In the genomic region with DNA sequence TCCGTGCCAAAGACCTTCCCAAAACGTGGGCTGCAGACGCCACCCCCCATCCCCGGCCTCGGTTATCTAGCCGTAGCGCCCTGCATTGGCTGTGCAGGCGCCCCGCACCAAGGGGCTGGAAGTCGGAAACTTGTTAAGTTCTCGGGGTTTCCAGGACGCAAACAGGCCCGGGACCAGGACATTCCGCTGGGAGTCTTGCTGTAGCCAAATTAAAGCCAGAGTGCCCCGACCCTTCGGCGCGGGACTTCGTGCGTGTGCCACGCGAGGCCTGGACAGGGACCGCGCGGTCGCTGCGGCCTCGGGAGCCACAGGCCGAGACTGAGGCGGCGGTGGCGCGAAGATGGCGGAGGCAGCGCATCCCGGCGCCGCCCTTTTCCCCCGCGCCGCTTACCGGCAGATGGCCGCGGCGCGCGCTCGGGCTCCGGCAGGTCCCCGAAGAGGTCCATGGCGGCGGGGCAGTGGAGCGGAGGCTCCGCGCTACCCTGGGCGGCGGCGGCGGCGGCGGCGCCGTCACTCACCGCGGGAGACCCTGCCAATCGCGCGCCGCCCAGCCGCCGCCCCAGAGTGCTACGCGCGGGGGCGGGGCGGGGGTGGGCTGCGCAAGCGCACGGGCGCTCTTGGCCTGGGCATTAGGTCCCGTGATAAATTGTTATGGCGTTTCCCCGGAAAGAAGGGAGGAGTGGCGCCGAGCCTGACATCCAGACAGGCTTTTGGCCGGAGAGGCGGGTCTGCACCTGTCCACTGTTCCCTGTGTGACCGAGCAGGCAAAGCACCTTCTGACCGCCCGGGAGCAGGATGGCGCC, we compare ENCODE assay signal across 8 mouse cellular contexts. TPM values are rescaled to one million over a fixed set of nuclear protein-coding genes. Genes with fewer than 3 reads are reported as not detected.
DNase-seq lines count a peak whose midpoint lies in the region; ATAC-seq and TF ChIP-seq lines count a peak whose summit lies in the region.

A gene (minus strand): TSS at position 556 of the 803 bp plus-strand sequence.

- H3K4me3 ChIP-seq in hindbrain, embryonic 14.5 days (replicated peaks; ENCODE audit: low read length), result peak within 1 kb of the TSS; percentile 89
- H3K4me3 ChIP-seq in left cerebral cortex, adult 2 months, result peak within 1 kb of the TSS; percentile 75

- DNase-seq in T-cell, adult 2 months (ENCODE audit: low spot score), result peak; percentile 79
- peak; percentile 87 to 89 for DNase-seq in cerebellum, postnatal 14 days
- DNase-seq in frontal cortex, postnatal 25 days (ENCODE audit: low spot score in 2 of 2), result peak; percentile 55
- DNase-seq in hindbrain, embryonic 14.5 days (ENCODE audit: low spot score), result peak; percentile 86
- peak; percentile 76 to 78 for DNase-seq in left cerebral cortex, adult 2 months (ENCODE audit: extremely low spot score in 1 of 2, low spot score in 2 of 2)
- DNase-seq in right cerebral cortex, adult 2 months (ENCODE audit: low spot score in 2 of 2), result peak; percentile 72 to 73
- DNase-seq in urinary bladder, postnatal 36 days (ENCODE audit: low spot score in 2 of 2), result peak; percentile 68 to 81

- H3K9ac ChIP-seq in hindbrain, embryonic 14.5 days, result peak within 1 kb of the TSS; percentile 86

- ATAC-seq in hindbrain, embryonic 14.5 days (ENCODE audit: low FRiP score), result peak; percentile 98
- ATAC-seq in megakaryocyte, adult 5-6 weeks (ENCODE audit: poor library complexity, severe bottlenecking), result peak; percentile 89

- H3K4me2 ChIP-seq in hindbrain, embryonic 14.5 days (replicated peaks), result peak within 1 kb of the TSS; percentile 89

- H3K9me3 ChIP-seq in hindbrain, embryonic 14.5 days (ENCODE audit: control insufficient read depth, low read length), result no peaks in the 10 kb centered on the region

- intact Hi-C loops in left cerebral cortex, adult 2 months (cut with DNase I), result loop anchor here (1.0 kb wide), 1 partner anchor 61 kb away; a partner anchor contains a TSS

- peak within 1 kb of the TSS; percentile 92 for H3K27ac ChIP-seq in hindbrain, embryonic 14.5 days
- H3K27ac ChIP-seq in left cerebral cortex, adult 2 months, result peak within 1 kb of the TSS; percentile 93

- peaks cover 9% of the 10 kb centered on the region for H3K36me3 ChIP-seq in hindbrain, embryonic 14.5 days (replicated peaks; ENCODE audit: control insufficient read depth, insufficient read depth)

- TF ChIP-seq CTCF in left cerebral cortex, adult 2 months (IDR thresholded peaks at IDR 0.05), result no peak; the same call in 1 of the 2 replicates

- H3K4me1 ChIP-seq in hindbrain, embryonic 14.5 days (replicated peaks; ENCODE audit: control insufficient read depth, insufficient read depth, low read length), result peaks cover 27% of the 10 kb centered on the region

- under 1% methylated on average over 73 of the region's 91 CpGs for WGBS in hindbrain, embryonic 14.5 days

- H3K27me3 ChIP-seq in hindbrain, embryonic 14.5 days (ENCODE audit: control insufficient read depth, insufficient read depth, low read length), result no peaks in the 10 kb centered on the region

RNA-seq across cellular contexts. Expression of the gene that starts here (rescaled TPM):
- polyA plus RNA-seq in hindbrain, embryonic 14.5 days (2014; fragmentation: Nextera tagmentation; extraction: Ambion mirVana), result 132 and 143 TPM in 2 replicates
- total RNA-seq in left cerebral cortex, adult 2 months (2021), result 10 to 100 TPM; 59.8 to 64.8 TPM
- total RNA-seq in megakaryocyte, adult 5-6 weeks (2015), result 67.5 and 71.0 TPM in 2 replicates
- total RNA-seq in megakaryocyte, adult 5-6 weeks (2017), result 90.9 and 102 TPM in 2 replicates

Comparison
In these comparisons a context has a peak if more than half of its experiments do, and no peak if none do; other contexts are left out.
1. Peak in every context shown above with its lines: DNase-seq, ATAC-seq, H3K4me3 ChIP-seq and H3K27ac ChIP-seq.